Mouse (Mus musculus) hindbrain, embryonic 12.5 days (tissue): ENCODE data around the gene Crim1. TPM values are rescaled to one million over a fixed set of nuclear protein-coding genes. Genes with fewer than 3 reads are reported as not detected.
A peak's percentile ranks its signal among the peaks of the same experiment; 100 is the strongest.

ENCODE experiments used
- ATAC-seq: fragments of 200-750 bp; cut with Nextera tagmentation; 2 replicates; pipeline ENCODE4 v1.8.0; 2017; ENCODE audit warnings: moderate TSS enrichment; ENCODE audit not compliant: low FRiP score
- H3K27ac ChIP-seq: fragments of 300-500 bp; sonication (generic); 2 replicates; pipeline ENCODE4 v1.5.1; 2016; ENCODE audit warnings: mild to moderate bottlenecking
- H3K27me3 ChIP-seq: fragments of 300-500 bp; sonication (generic); 2 replicates; pipeline ENCODE4 v1.6.1; 2016; ENCODE audit warnings: mild to moderate bottlenecking
- H3K36me3 ChIP-seq: fragments of 300-500 bp; sonication (generic); 2 replicates; pipeline ENCODE4 v1.6.1; 2016; ENCODE audit warnings: mild to moderate bottlenecking
- H3K4me1 ChIP-seq: fragments of 300-500 bp; sonication (generic); 2 replicates; pipeline ENCODE4 v1.6.1; 2016
- H3K4me2 ChIP-seq: fragments of 300-500 bp; sonication (generic); replicated peaks from 2 replicates; pipeline ENCODE4 v1.6.1; 2016; ENCODE audit warnings: mild to moderate bottlenecking
- H3K4me3 ChIP-seq: fragments of 300-500 bp; sonication (generic); 2 replicates; pipeline ENCODE4 v1.5.1; 2016; ENCODE audit warnings: mild to moderate bottlenecking
- H3K9ac ChIP-seq: fragments of 300-500 bp; sonication (generic); 2 replicates; pipeline ENCODE4 v1.6.1; 2016; ENCODE audit warnings: mild to moderate bottlenecking, moderate library complexity
- H3K9me3 ChIP-seq: fragments of 300-500 bp; sonication (generic); replicated peaks from 2 replicates; pipeline ENCODE4 v1.6.1; 2016; ENCODE audit warnings: mild to moderate bottlenecking
- WGBS: fragments of 180-500 bp; shearing (Covaris S2); methylation state at CpG from one replicate; pipeline ENCODE4 v1.1.7; 2016; 5-methylcytosine and 5-hydroxymethylcytosine counted together
- polyA plus RNA-seq: library from polyadenylated mRNA; unstranded; fragments of >200 nt; fragmentation: Nextera tagmentation; extraction: Ambion mirVana; gene quantifications from 2 replicates; pipeline ENCODE4 v1.2.1, GENCODE M21; 2016

Crim1 gene
- polyA plus RNA-seq, 1 experiment from 2014 or later: 11.0 TPM

- Histone ChIP-seq H3K9ac (no peak overlapping the region), H3K4me3 (no peak overlapping the region), H3K36me3 (peaks cover 22% of the 10 kb centered on the region), H3K4me2 (no peak overlapping the region), H3K27me3 (no peaks in the 10 kb centered on the region), H3K9me3 (no peaks in the 10 kb centered on the region), H3K4me1 (no peaks in the 10 kb centered on the region), H3K27ac (no peak overlapping the region)
- 80% methylated on average over 12 of the region's 12 CpGs for WGBS
- no peak for ATAC-seq
Measured at GRCm38 (mm10) chr17:78400130-78400840, 200.2 kb downstream of the Crim1 start.

DNA sequence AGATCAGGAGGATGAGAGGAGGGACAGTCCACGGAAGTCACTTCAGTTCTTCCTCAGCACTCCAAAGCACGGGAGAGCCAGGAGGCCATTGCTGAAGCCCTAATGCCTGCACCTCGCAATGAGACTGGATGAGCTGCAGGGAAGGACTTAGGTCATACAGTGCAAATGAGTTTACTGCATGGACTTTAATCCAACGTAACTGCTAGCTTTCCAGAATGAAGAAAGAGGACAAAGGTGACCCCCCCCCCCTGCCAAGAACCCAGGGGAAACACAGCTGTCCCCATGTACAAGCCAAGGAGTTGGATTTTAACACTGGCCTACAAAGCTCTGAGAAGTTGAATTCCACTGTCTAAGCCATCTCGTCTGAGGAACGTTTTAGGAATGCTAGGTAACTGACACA, 201.3 kb downstream of the Crim1 start:
- Histone ChIP-seq H3K4me3 (no peak overlapping the region), H3K9me3 (no peaks in the 10 kb centered on the region), H3K27ac (no peak overlapping the region), H3K9ac (no peak overlapping the region), H3K27me3 (no peaks in the 10 kb centered on the region), H3K4me1 (no peaks in the 10 kb centered on the region), H3K4me2 (no peak overlapping the region), H3K36me3 (peaks cover 22% of the 10 kb centered on the region)
- 80% methylated on average over 6 of the region's 6 CpGs for WGBS
- no peak for ATAC-seq

GRCm38 (mm10) chr17:78401713-78402112, 201.7 kb downstream of the Crim1 start:
- Histone ChIP-seq H3K9me3 (no peaks in the 10 kb centered on the region), H3K27me3 (no peaks in the 10 kb centered on the region), H3K4me2 (no peak overlapping the region), H3K36me3 (peaks cover 22% of the 10 kb centered on the region), H3K4me3 (no peak overlapping the region), H3K4me1 (no peaks in the 10 kb centered on the region), H3K27ac (no peak overlapping the region), H3K9ac (no peak overlapping the region)
- WGBS: 45% methylated on average over 4 of the region's 4 CpGs
- no peak for ATAC-seq

- Histone ChIP-seq H3K4me3 (no peak overlapping the region), H3K27ac (no peak overlapping the region), H3K9me3 (no peaks in the 10 kb centered on the region), H3K27me3 (no peaks in the 10 kb centered on the region), H3K4me1 (no peaks in the 10 kb centered on the region), H3K4me2 (no peak overlapping the region), H3K36me3 (peaks cover 22% of the 10 kb centered on the region), H3K9ac (no peak overlapping the region)
- ATAC-seq: no peak
- WGBS: 85% methylated on average over 6 of the region's 6 CpGs
Measured at GRCm38 (mm10) chr17:78402174-78402573, 202.1 kb downstream of the Crim1 start.

- no peak overlapping the region for H3K27ac ChIP-seq
- H3K9me3 ChIP-seq: no peaks in the 10 kb centered on the region
- no peak overlapping the region for H3K9ac ChIP-seq
- no peaks in the 10 kb centered on the region for H3K27me3 ChIP-seq
- ATAC-seq: no peak
- 76% methylated on average over 4 of the region's 4 CpGs for WGBS
- H3K36me3 ChIP-seq: peaks cover 22% of the 10 kb centered on the region
- H3K4me3 ChIP-seq: no peak overlapping the region
- no peaks in the 10 kb centered on the region for H3K4me1 ChIP-seq
- no peak overlapping the region for H3K4me2 ChIP-seq
Measured at GRCm38 (mm10) chr17:78403229-78403628, 203.2 kb downstream of the Crim1 start.

- no peaks in the 10 kb centered on the region for H3K4me1 ChIP-seq
- no peak overlapping the region for H3K4me3 ChIP-seq
- no peak overlapping the region for H3K4me2 ChIP-seq
- WGBS: 87% methylated on average over 9 of the region's 9 CpGs
- H3K27me3 ChIP-seq: no peaks in the 10 kb centered on the region
- no peak overlapping the region for H3K27ac ChIP-seq
- H3K36me3 ChIP-seq: peaks cover 22% of the 10 kb centered on the region
- no peak for ATAC-seq
- no peak overlapping the region for H3K9ac ChIP-seq
- no peaks in the 10 kb centered on the region for H3K9me3 ChIP-seq
Measured at GRCm38 (mm10) chr17:78403804-78404203, 203.8 kb downstream of the Crim1 start.

DNA sequence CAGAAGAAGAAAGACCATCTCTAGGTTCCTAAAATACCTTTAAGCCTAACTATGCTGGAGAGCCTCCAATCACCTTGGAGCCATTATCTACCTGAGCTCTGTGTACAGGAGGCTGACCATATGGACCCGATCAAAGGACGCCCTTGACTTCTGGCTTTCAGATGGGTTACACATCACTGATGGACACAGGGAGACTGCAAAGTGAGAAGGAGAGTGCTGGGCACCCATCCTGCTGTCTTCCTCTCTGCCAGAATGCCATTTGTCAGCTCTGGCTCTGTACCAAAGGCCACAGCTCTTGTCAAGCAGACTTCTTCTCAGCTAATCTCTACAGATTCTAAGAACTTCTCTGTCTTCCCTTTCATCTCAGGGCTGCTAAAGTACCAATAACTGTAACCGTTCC, 205.3 kb downstream of the Crim1 start:
- H3K36me3 ChIP-seq: peaks cover 21% of the 10 kb centered on the region
- no peak for ATAC-seq
- H3K9me3 ChIP-seq: no peaks in the 10 kb centered on the region
- no peak overlapping the region for H3K4me3 ChIP-seq
- no peak overlapping the region for H3K27ac ChIP-seq
- no peak overlapping the region for H3K4me2 ChIP-seq
- WGBS: 99% methylated on average over 3 of the region's 3 CpGs
- no peaks in the 10 kb centered on the region for H3K27me3 ChIP-seq
- no peak overlapping the region for H3K9ac ChIP-seq
- peaks cover 6% of the 10 kb centered on the region; the same call in 1 of the 2 replicates for H3K4me1 ChIP-seq

- Histone ChIP-seq H3K4me1 (peaks cover 6% of the 10 kb centered on the region; the same call in 1 of the 2 replicates), H3K36me3 (peaks cover 17% of the 10 kb centered on the region; the same call in 1 of the 2 replicates), H3K9me3 (no peaks in the 10 kb centered on the region), H3K27ac (no peak overlapping the region), H3K27me3 (no peaks in the 10 kb centered on the region), H3K4me3 (no peak overlapping the region), H3K4me2 (no peak overlapping the region), H3K9ac (no peak overlapping the region)
- 88% methylated on average over 10 of the region's 10 CpGs for WGBS
- ATAC-seq: no peak
Measured at GRCm38 (mm10) chr17:78406854-78407253, 206.8 kb downstream of the Crim1 start.

DNA sequence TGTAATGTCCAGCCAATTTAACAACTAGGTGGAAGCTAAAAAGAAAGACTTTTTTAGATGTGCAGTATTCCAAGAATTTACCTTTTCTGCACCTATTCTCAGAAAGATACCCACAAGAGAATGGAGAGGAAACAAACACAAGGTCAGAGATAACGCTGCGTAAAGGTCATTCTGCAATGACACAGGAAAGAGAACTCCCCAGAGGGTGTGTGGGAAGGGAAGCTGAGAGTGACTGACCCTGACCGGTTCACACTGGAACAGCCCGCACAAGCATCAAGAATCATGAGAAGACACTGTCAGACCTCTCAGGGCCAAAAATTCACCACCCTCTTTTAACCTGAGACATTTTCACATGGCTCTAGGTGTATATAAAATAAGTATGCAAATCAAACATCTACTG, 207.5 kb downstream of the Crim1 start:
- Histone ChIP-seq H3K36me3 (peaks cover 14% of the 10 kb centered on the region; the same call in 1 of the 2 replicates), H3K27me3 (no peaks in the 10 kb centered on the region), H3K9ac (no peak overlapping the region), H3K27ac (no peak overlapping the region), H3K4me1 (peaks cover 6% of the 10 kb centered on the region; the same call in 1 of the 2 replicates), H3K4me2 (no peak overlapping the region), H3K9me3 (no peaks in the 10 kb centered on the region), H3K4me3 (no peak overlapping the region)
- ATAC-seq: no peak
- WGBS: 70% methylated on average over 4 of the region's 4 CpGs

DNA sequence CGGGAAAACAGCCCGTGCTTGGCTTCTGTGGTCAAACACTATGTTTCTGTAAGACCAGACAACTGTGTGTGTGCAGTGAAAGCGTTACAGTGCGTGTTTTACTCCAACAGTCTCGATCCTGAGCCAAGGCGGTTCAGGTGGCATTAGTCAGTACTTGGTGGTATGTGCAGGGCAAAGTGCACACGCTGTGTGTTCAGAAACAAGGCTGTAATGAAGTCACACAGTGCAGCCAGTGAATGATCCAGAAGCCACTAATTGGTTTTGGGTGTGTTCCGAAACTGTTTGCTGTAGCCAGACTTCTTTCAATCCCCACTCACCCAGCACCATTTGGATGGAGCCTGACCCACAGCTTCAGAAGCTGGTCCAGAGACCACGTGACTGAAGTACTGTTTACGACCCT, 208.3 kb downstream of the Crim1 start:
- peaks cover 14% of the 10 kb centered on the region; the same call in 1 of the 2 replicates for H3K36me3 ChIP-seq

DNA sequence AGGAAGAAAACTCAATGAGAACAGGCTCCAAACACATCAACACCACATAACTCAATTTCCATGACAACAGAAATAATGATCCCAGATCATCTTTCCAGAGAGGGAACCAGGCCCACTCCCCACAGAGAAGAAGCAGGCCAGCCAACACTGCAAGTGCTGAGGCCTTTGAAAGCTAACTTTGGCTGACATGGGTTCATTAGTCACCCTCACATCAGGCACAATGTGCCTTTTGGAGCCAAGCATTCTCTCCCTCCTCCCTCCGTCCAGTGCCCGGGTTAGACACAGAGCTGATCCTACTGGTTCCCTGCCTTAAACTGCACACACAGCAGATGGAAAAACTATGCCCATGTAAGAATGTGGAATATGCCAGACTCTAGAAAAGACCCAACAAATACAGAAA, 209.9 kb downstream of the Crim1 start:
- H3K9me3 ChIP-seq: no peaks in the 10 kb centered on the region
- no peak overlapping the region for H3K9ac ChIP-seq
- ATAC-seq: peak; percentile 60
- no peak overlapping the region for H3K4me3 ChIP-seq
- H3K4me1 ChIP-seq: peaks cover 6% of the 10 kb centered on the region; the same call in 1 of the 2 replicates
- H3K36me3 ChIP-seq: no peaks in the 10 kb centered on the region
- no peak overlapping the region for H3K27ac ChIP-seq
- H3K27me3 ChIP-seq: no peaks in the 10 kb centered on the region
- no peak overlapping the region for H3K4me2 ChIP-seq
- WGBS: 26% methylated on average over 2 of the region's 2 CpGs

More for the DNA sequence above, 208.3 kb downstream of the Crim1 start:
- ATAC-seq: no peak
- Histone ChIP-seq H3K4me3 (no peak overlapping the region), H3K27ac (no peak overlapping the region), H3K4me2 (no peak overlapping the region), H3K9ac (no peak overlapping the region), H3K4me1 (peaks cover 6% of the 10 kb centered on the region; the same call in 1 of the 2 replicates), H3K27me3 (no peaks in the 10 kb centered on the region), H3K9me3 (no peaks in the 10 kb centered on the region)
- WGBS: 83% methylated on average over 10 of the region's 10 CpGs

DNA sequence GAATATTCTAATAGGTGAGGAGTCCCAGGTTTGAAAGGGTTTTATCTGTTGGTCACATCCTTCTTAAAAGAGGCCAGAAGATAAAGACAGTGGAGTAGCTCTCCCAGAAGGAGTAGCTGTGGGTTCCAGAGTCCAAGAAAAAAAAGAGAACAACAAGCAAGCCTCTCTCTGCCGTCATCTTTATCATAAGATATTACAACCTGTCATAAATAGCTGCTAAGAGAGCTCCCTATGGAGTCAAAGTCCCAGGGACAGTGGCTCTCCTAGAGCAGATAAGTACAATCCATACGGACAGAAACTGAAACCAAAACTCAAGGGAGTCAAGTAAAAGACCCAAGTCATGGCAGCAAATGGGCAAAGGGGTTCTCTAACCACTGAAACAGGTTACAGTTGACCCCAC, 215.2 kb downstream of the Crim1 start:
- Histone ChIP-seq H3K36me3 (no peaks in the 10 kb centered on the region), H3K27ac (no peak overlapping the region), H3K27me3 (no peaks in the 10 kb centered on the region), H3K9ac (no peak overlapping the region), H3K9me3 (no peaks in the 10 kb centered on the region), H3K4me3 (no peak overlapping the region), H3K4me2 (no peak overlapping the region), H3K4me1 (peaks cover 7% of the 10 kb centered on the region; the same call in 1 of the 2 replicates)
- 92% methylated on average over 2 of the region's 2 CpGs for WGBS
- no peak for ATAC-seq
